Mouse (Mus musculus) adrenal gland, postnatal 36 days (tissue): Measurements from ENCODE around the gene Slc25a18. TPM values are rescaled to one million over a fixed set of nuclear protein-coding genes. Genes with fewer than 3 reads are reported as not detected.
A peak's percentile ranks its signal among the peaks of the same experiment; 100 is the strongest.

ENCODE experiments used
- DNase-seq, 2 experiments: peaks; one replicate each; pipeline ENCODE4 v3.0.0; 2021; ENCODE audit warnings: mixed read lengths in 1 of 2
- long read RNA-seq, 2 experiments: library from polyadenylated mRNA; stranded (forward); transcript quantifications; one replicate each; pipeline ENCODE4 v2.0.0; 2021; ENCODE audit warnings: borderline sequencing depth in 2 of 2
- total RNA-seq, 2 experiments: library from RNA; stranded (reverse); gene quantifications; 2 replicates each; pipeline ENCODE4 v1.2.3; 2021

The Slc25a18 gene
- under 1 TPM; 0.30 to 0.33 TPM for total RNA-seq
- long read RNA-seq, experiment 1 = 0 reads
- long read RNA-seq, experiment 2 = 0 reads

DNA sequence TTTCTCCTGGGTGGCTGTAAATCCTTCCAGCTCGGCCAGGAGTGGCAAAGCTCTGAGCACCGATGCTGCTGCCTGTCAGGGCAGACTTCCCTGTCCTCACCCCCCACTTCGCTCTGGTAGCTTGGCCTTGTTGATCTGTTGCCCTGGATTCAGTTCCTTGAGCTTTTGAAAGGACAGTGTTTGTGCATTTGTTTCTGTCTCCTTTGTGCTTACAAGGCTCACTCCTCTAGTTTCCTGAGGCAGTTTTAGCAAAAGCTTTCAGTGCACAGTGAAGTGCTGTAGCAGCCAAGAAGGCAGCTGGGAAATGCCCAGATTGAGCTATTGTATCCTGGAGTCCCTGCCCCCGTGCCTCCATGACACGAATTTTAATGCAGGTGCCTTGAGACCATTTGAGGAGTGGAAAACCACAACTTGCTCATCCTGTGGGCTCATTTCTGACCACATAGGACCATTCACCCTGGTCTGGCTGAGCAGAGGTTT is at the start of gene Slc25a18:
TSS of gene Slc25a18 (plus strand) at position 430 of the 480 bp plus-strand sequence.
- no peak for DNase-seq

DNA sequence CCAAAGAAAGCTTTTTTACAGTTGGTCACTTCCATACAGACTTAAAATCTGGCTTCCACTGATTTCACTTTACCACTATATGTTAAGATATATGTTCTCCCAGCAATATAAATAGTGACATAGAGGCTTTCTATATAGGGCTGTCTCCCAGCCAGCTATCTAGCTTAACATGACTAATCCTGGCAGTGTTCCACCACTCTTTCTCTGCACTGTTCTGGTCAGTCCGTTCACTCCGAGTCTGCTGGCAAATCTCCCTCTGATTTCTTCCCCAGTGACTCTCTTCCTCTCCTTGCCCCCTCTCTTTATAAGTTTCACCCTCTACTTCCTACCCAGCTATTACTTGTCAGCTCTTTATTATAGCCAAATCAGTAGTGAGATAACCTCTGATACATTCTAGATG is 47.4 kb upstream of the Slc25a18 start:
- DNase-seq = peak; percentile 9 to 52

GRCm38 (mm10) chr6:120736011-120736410 is 37.4 kb upstream of the Slc25a18 start:
- DNase-seq = no peak

DNA sequence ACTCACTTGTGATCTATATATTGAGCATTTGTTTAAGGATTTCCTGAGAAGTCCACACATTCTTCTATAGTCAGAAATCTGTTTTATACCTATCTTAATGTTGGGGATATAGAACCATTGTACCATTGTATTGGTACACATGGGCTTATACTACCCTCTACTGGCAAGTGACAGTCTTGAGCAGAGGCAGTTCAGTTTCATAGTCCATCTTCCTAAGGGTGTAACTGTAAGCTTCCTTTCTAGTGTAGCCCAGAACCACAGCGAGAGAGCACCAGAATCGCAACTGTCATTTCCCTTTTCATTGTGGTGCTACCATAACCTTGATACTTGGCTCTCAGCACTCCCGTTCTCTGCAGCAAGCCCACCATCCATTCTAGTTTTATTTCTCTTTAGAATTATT is 36.8 kb upstream of the Slc25a18 start:
- peak in 1 of 2 experiments; percentile 31 for DNase-seq

GRCm38 (mm10) chr6:120743130-120743529 is 30.2 kb upstream of the Slc25a18 start:
- DNase-seq = no peak

- no peak for DNase-seq
These were observed 29.1 kb upstream of the Slc25a18 start for GRCm38 (mm10) chr6:120744266-120744665.

- DNase-seq = no peak
These were observed 27.0 kb upstream of the Slc25a18 start for GRCm38 (mm10) chr6:120746416-120746815.

DNA sequence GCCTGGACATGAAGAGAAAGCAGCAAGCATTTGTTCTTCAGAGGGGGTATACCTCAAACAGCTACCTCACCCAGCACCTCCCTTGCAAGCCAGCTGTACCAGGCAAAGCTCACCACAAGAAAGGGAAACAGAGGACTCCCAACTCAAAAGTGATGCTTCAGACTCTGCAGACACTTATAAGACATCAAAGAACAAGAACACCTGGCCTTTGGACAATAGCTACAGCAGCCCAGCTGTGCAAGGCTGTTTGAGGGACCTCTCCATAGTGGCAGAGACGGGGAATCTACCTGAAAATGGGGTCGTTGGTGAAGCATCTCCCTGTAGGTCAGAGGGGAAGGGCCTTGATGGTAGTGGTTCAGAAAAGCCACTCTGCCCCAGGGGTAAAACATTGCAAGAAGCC is 12.2 kb upstream of the Slc25a18 start:
- no peak for DNase-seq

- no peak for DNase-seq
These were observed 3.4 kb upstream of the Slc25a18 start for GRCm38 (mm10) chr6:120769972-120770371.

- DNase-seq = no peak
These were observed 2.0 kb upstream of the Slc25a18 start for GRCm38 (mm10) chr6:120771366-120771765.

DNA sequence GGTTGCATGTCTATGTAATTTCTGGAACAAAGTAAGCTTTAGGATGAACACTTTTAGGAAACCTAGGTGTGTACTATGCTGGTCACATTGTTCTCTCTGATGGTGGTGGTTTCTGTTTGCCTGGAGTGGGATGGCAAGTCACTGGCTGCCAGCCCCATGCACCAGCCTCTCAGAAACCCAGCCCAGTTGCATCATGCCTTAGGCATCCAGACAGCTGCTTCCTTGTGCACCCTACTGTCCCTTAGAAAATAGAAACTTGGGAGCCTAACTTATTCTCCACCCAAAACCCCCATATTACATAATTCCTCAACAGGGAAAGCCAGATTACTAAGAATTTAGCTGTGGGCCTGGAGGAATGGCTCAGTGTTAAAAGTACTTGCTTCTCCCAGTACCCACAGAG is 1.4 kb upstream of the Slc25a18 start:
- no peak for DNase-seq

GRCm38 (mm10) chr6:120773763-120774162 is 385 bp downstream of the Slc25a18 start:
- no peak for DNase-seq

DNA sequence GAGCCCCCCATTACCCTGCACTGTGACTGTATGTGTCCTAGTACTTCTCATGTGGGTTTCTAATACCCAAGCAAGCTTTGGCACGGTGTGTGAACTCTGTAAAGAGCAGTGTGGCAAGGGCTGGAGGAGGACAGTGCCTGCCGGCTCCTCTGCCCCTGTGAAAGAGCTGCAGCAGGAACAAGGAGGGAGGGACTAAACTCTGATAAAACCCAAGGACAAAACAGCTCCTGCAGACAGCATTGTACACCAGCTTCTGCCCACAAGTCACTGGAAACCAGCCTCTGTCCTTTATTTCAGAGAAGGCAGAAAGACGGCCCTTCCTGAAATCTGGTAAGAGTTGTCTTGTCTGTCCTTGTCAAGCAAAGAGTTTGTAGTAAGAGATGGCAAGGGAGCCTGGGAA is 2.9 kb downstream of the Slc25a18 start:
- peak; percentile 29 to 38 for DNase-seq

DNA sequence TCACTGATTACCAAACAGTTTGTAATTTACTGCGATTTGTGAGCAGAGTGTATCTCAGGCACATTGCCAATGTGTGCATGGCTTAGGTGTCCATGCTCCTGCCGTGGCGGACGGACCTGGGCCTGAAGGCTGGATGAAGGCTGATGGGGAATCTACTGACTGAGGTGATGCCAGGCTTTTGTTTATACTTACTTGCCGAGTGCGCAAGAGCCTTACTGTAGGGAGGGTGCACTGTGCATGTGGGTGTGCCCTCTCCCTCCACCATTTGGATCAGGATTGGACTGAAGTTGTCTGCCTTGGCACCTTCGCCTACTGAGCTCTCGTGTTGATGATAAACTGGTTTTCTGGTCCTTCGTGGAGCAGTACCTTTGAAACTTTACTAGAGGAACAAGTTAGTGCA is 4.2 kb downstream of the Slc25a18 start:
- no peak for DNase-seq

GRCm38 (mm10) chr6:120778226-120778625 is 4.8 kb downstream of the Slc25a18 start:
- no peak for DNase-seq

- DNase-seq = no peak
These were observed 9.6 kb downstream of the Slc25a18 start for GRCm38 (mm10) chr6:120782948-120783347.

DNA sequence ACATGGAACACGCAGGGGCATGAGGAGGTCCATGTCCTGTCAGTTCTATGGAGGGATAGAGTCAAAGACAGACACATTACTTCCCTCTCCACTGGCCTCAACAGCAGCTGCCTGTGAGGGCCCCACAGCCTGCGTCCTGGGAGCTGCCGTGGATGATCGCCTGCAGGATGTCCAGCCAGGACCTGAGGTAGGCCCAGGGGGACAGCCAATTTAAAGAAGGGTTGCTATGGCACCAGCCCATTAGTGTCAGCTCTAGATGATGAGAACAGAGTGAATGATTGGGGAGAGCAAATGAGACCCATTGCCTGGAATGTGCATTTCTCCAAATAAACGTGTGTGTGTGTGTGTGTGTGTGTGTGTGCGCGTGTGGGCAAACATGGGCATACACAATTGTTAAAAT is 11.0 kb downstream of the Slc25a18 start:
- no peak for DNase-seq

DNA sequence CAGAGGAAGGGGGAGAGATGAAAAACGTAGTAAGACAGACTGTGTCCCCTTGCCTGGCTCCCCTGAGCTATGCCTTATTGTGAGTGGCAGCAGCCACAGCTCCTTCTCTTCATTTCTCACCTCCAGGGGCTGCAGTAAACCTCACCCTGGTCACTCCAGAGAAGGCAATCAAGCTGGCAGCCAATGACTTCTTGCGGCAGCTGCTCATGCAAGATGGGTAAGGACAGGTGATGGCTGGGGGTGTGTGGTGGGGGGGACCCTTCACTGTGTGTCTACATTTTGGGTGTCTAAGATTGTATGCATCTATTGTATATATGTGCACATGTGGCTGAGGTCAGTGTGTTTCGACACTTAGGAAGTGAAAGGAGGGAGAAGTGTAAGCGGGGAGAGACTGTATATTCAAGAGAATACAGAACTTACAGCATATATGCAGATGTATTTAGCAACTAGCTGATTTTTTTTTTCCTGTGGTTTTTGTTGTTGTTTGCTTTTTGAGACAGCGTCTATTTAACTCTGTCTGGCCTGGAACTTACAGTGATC is 14.8 kb downstream of the Slc25a18 start:
- no peak for DNase-seq

- no peak for DNase-seq
These were observed 15.5 kb downstream of the Slc25a18 start for GRCm38 (mm10) chr6:120788904-120789303.

DNA sequence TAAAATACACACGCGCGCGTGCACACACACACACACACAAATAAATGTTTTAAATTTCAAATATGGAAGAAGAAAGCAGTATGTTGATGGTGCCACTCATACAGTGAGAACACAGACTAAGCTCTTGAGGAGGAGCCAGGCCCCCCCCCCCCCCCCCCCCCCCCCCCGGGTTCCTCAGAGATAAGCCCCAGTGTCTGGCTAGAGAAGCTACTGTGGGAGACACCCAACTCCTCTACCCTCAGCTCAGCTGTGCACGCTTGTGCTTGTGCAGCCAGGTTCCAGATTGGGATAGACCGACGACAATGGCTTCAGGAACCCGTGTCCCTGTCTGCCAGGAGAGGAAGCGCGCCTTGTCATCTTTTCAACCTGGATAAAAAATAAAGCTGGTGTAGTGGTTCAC is 16.8 kb downstream of the Slc25a18 start:
- DNase-seq = no peak

DNA sequence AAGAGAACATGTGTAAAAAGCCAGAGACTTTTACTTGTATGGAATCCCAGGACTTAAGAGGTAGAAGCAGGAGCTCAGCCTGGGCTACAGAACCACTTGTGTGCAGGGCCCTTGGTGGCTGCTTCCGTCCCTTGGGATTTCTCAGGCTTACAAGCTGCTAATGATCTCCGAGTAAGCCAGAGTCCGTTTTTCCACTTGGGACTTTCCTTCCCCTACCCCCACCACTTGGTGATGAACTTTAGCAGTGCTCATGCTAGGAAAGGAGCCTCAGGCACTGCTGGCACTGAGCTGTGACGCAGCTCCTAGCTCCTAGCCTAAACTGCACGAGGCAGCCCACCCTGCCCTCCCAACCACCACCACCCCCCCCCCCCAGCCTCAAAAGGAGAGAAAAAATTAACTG is 17.3 kb downstream of the Slc25a18 start:
- no peak for DNase-seq

GRCm38 (mm10) chr6:120792947-120793346 is 19.6 kb downstream of the Slc25a18 start:
- no peak for DNase-seq

DNA sequence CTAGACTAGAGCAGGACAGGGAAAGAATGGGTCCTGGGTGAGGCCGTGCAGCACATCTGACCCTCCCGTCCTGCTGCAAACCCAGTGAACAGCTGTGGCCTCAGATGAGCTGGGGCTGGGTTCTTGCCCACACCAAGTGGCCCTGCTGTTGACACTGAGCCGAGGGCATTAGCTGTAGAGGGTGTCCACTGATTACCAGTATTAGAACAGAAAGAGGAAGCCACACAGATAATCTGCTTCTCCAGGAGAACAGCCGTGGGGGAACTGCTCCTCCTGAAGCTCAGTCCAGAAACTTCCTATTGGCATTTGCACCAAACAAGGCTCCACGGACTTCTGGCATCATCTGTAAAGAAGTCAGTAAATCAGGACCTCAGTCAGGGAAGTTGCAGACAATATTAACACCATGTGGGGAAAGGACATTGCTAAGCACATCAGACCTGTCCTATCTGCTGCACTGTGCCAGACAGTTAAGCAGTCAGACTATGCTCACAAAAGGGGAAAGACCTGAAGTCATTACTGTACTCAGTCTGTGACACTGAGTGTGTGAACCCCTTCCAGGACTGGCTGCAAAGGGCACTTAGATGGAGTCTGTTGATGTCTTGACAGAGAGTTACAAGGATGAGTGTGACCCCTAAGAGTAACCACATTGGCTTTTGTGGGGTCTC is 22.2 kb downstream of the Slc25a18 start:
- no peak for DNase-seq

- DNase-seq = no peak
These were observed 22.7 kb downstream of the Slc25a18 start for GRCm38 (mm10) chr6:120796111-120796510.
